Mouse (Mus musculus) cerebellum, adult 2 months (tissue): ENCODE data around the gene Popdc3.

Source experiments
- CTCF ChIP-seq: fragments of 200-500 bp; IDR thresholded peaks from 2 replicates; pipeline ENCODE4 v1.5.1; 2011; ENCODE audit warnings: low read depth, mild to moderate bottlenecking, control low read depth, low read length, moderate library complexity, borderline replicate concordance; ENCODE audit not compliant: insufficient read depth
- POLR2A ChIP-seq: fragments of 200-500 bp; IDR thresholded peaks from 2 replicates; pipeline ENCODE4 v1.6.1; 2011; ENCODE audit warnings: low read length, control low read depth, borderline replicate concordance; ENCODE audit not compliant: insufficient read depth

GRCm38 (mm10) chr10:45151771-45152692 lies 25.9 kb upstream of the Popdc3 start:
- TF ChIP-seq POLR2A = no peak
- no peak for TF ChIP-seq CTCF
